Comparison of ENCODE assay signal across 8 mouse cellular contexts in genomic region chr2:13270736-13271135, GRCm38 (mm10). TPM values are rescaled to one million over a fixed set of nuclear protein-coding genes. Genes with fewer than 3 reads are reported as not detected.
A peak's percentile ranks its signal among the peaks of the same experiment; 100 is the strongest.
DNase-seq lines count a peak whose midpoint lies in the region; ATAC-seq and TF ChIP-seq lines count a peak whose summit lies in the region.

No protein-coding gene starts in this region.

- no peak overlapping the region for H3K27ac ChIP-seq in cortical plate, adult 2 months (ENCODE audit: insufficient read depth, low read length)
- H3K27ac ChIP-seq in hindbrain, embryonic 16.5 days (ENCODE audit: low read depth, low read length) = peak overlapping the region; percentile 68; the same call in 1 of the 2 replicates
- H3K27ac ChIP-seq in midbrain, embryonic 11.5 days (ENCODE audit: low read depth, low read length) = no peak overlapping the region

- H3K36me3 ChIP-seq in hindbrain, embryonic 16.5 days (ENCODE audit: control insufficient read depth, insufficient read depth, low read length) = no peaks in the 10 kb centered on the region
- no peaks in the 10 kb centered on the region for H3K36me3 ChIP-seq in midbrain, embryonic 11.5 days (ENCODE audit: control insufficient read depth, insufficient read depth, low read length)

- peak overlapping the region; percentile 79 for H3K9ac ChIP-seq in hindbrain, embryonic 16.5 days (ENCODE audit: low read depth, low read length)
- H3K9ac ChIP-seq in midbrain, embryonic 11.5 days (ENCODE audit: low read length) = peak overlapping the region; percentile 41

- H3K4me3 ChIP-seq in lung, adult 2 months (replicated peaks; ENCODE audit: extremely low read depth, low read depth, low read length) = peak overlapping the region; percentile 67
- H3K4me3 ChIP-seq in cortical plate, adult 2 months (ENCODE audit: insufficient read depth, low read length) = peak overlapping the region; percentile 67
- H3K4me3 ChIP-seq in hindbrain, embryonic 16.5 days (ENCODE audit: low read length) = peak overlapping the region; percentile 62
- peak overlapping the region; percentile 42 for H3K4me3 ChIP-seq in midbrain, embryonic 11.5 days (ENCODE audit: low read depth, low read length)

- H3K4me2 ChIP-seq in hindbrain, embryonic 16.5 days (ENCODE audit: low read length) = peak overlapping the region; percentile 90
- H3K4me2 ChIP-seq in midbrain, embryonic 11.5 days = peak overlapping the region; percentile 49

- no peak for ATAC-seq in hindbrain, embryonic 16.5 days
- ATAC-seq in midbrain, embryonic 11.5 days (ENCODE audit: low FRiP score) = no peak

- H3K9me3 ChIP-seq in hindbrain, embryonic 16.5 days (ENCODE audit: control insufficient read depth, low read length) = no peaks in the 10 kb centered on the region
- H3K9me3 ChIP-seq in midbrain, embryonic 11.5 days (ENCODE audit: control insufficient read depth, low read length) = no peaks in the 10 kb centered on the region

- no peak for DNase-seq in lung, adult 2 months
- no peak for DNase-seq in lung, postnatal 4 days
- DNase-seq in midbrain, embryonic 11.5 days (ENCODE audit: low spot score, missing footprints) = no peak
- DNase-seq in embryo, embryonic 11 days = no peak
- DNase-seq in yolk sac, embryonic 10.5 days (ENCODE audit: low spot score) = no peak
- DNase-seq in thymus, postnatal 0 days (ENCODE audit: low spot score) = no peak

- TF ChIP-seq CTCF in lung, adult 2 months (IDR thresholded peaks at IDR 0.05; ENCODE audit: insufficient read depth, low read length) = no peak
- no peak for TF ChIP-seq CTCF in cortical plate, adult 2 months (IDR thresholded peaks at IDR 0.05; ENCODE audit: extremely low read depth, insufficient read depth, low read length)

- H3K4me1 ChIP-seq in lung, adult 2 months (ENCODE audit: control insufficient read depth, insufficient read depth, low read length) = peaks cover 11% of the 10 kb centered on the region
- H3K4me1 ChIP-seq in cortical plate, adult 2 months (ENCODE audit: control insufficient read depth, insufficient read depth, low read length) = 0 out of 2 replicates have a peak, but pooled peaks cover 2% of the 10 kb centered on the region
- peaks cover 9% of the 10 kb centered on the region for H3K4me1 ChIP-seq in hindbrain, embryonic 16.5 days (ENCODE audit: control insufficient read depth, insufficient read depth, low read depth, low read length)
- H3K4me1 ChIP-seq in midbrain, embryonic 11.5 days (ENCODE audit: control insufficient read depth, insufficient read depth, low read length) = peaks cover 4% of the 10 kb centered on the region; the same call in 1 of the 2 replicates

- no peak for TF ChIP-seq POLR2A in lung, adult 2 months (IDR thresholded peaks at IDR 0.05; ENCODE audit: borderline replicate concordance, extremely low read depth, low read depth, low read length)
- TF ChIP-seq POLR2A in cortical plate, adult 2 months (IDR thresholded peaks at IDR 0.05; ENCODE audit: extremely low read depth, insufficient read depth, low read length) = no peak

- no peaks in the 10 kb centered on the region for H3K27me3 ChIP-seq in hindbrain, embryonic 16.5 days (replicated peaks; ENCODE audit: control insufficient read depth, insufficient read depth, low read length)
- no peaks in the 10 kb centered on the region for H3K27me3 ChIP-seq in midbrain, embryonic 11.5 days (ENCODE audit: control insufficient read depth, insufficient read depth, low read length)

- 11% methylated on average over 8 of the region's 8 CpGs for WGBS in lung, adult 2 months
- WGBS in hindbrain, embryonic 16.5 days = 56% methylated on average over 8 of the region's 8 CpGs
- WGBS in midbrain, embryonic 11.5 days = 52% methylated on average over 8 of the region's 8 CpGs

RNA-seq across cellular contexts. Expression of gene Rsu1, which starts 0.5 kb away (rescaled TPM):
- polyA plus RNA-seq in lung, adult 2 months (2012; rRNA removed) = 103 and 125 TPM in 2 replicates
- polyA plus RNA-seq in cortical plate, adult 2 months (2012; rRNA removed) = 39.1 and 43.8 TPM in 2 replicates
- 85.5 and 97.5 TPM in 2 replicates for polyA plus RNA-seq in hindbrain, embryonic 16.5 days (2015; fragmentation: Nextera tagmentation; extraction: Ambion mirVana)
- 73.1 and 78.0 TPM in 2 replicates for polyA plus RNA-seq in midbrain, embryonic 11.5 days (2014; fragmentation: Nextera tagmentation; extraction: Ambion mirVana)
- polyA plus RNA-seq in thymus, postnatal 0 days (2015; fragmentation: Nextera tagmentation; extraction: Ambion mirVana) = 57.6 and 69.2 TPM in 2 replicates
